Mouse (Mus musculus) embryonic stem cell, embryonic (primary cell): ENCODE measurements around the gene Stk17b.
"Not testable (repeated sequence)": the region's sequence is repeated elsewhere in the genome, so short reads cannot be mapped to it uniquely, and the experiment has no call there.

Experiments
- CTCF ChIA-PET, 4 experiments: fragments of 300-600 bp in 2 of 4; fragments of 350-600 bp in 2 of 4; sonication (Branson Sonifier 250); formaldehyde crosslinking; loops; one replicate each; lab custom pipeline; 2022; ENCODE audit warnings: inconsistent platforms in 2 of 4; lab: Charles Lee
- POLR2A ChIA-PET, 4 experiments: fragments of 300-600 bp in 2 of 4; fragments of 350-600 bp in 2 of 4; sonication (Branson Sonifier 250); formaldehyde crosslinking; loops; one replicate each; lab custom pipeline; 2022; ENCODE audit warnings: antibody characterized with exemption in 4 of 4, inconsistent platforms in 1 of 4; lab: Charles Lee

The Stk17b gene

DNA sequence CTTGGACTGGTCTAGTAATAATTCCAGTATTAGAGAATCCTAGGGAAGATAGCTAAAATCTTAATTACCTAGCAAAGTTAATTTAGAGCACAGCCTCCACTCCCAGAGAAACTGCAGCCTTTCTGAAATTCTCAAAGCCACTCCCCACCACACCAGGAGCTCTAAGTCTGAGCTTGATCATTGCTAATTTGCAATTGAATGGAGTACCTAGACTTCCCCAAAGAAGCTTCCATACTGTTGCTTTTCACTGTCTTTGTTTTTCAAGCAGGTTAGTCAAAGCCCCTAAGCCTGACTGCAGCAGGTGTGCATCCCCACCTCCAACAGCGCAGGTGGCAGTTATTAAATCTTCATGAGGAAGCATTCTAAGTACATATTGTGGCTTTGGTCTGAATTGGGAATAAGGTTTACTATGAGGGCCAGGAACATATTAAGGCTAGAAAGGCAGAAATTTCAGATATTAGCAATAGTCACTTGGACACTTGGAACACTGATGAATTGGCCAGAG lies 35.1 kb downstream of the Stk17b start:
- CTCF ChIA-PET, result not testable (repeated sequence)
- POLR2A ChIA-PET, result interaction anchor here in 3 of 4 experiments (0.6 to 2.1 kb wide), 31 partner anchors 10 to 1517 kb away, joined by 3 to 12 read pairs (median 4); partner anchors contain the start of genes Dnah7a (in 1 of the 3), Gls (in 1 of the 3) and Stk17b (in 1 of the 3)

DNA sequence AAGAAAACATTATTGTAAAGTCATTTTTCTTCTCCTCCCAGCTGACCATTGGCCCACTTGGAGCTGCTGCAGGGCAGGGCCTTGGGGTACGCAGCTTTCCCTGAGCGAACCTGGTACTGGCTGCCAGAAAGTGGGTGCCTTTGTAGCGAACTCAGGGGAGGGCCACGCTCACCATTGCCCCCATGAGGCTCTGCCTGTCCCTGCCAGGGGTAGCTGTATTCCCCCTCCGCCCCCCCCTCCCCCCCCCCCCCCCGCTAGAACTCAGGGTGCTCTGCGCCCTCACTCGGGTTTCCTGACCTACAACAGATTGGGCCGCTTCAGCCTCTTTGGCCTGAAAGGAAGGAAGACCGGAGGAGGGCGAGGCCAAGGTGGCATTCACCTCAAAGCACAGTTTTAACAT lies 36.5 kb downstream of the Stk17b start:
- POLR2A ChIA-PET, result interaction anchor here in 1 of 4 experiments (0.9 to 2.1 kb wide), 7 partner anchors 13 to 120 kb away, joined by 3 to 10 read pairs (median 3); no protein-coding TSS in a partner anchor
- CTCF ChIA-PET, result no interaction called here

GRCm38 (mm10) chr1:53746001-53746400 lies 39.0 kb downstream of the Stk17b start:
- ChIA-PET POLR2A (interaction anchor here in 2 of 4 experiments (0.7 to 2.2 kb wide), 7 partner anchors 8 to 739 kb away, joined by 3 to 9 read pairs (median 3); no protein-coding TSS in a partner anchor), CTCF (no interaction called here)

DNA sequence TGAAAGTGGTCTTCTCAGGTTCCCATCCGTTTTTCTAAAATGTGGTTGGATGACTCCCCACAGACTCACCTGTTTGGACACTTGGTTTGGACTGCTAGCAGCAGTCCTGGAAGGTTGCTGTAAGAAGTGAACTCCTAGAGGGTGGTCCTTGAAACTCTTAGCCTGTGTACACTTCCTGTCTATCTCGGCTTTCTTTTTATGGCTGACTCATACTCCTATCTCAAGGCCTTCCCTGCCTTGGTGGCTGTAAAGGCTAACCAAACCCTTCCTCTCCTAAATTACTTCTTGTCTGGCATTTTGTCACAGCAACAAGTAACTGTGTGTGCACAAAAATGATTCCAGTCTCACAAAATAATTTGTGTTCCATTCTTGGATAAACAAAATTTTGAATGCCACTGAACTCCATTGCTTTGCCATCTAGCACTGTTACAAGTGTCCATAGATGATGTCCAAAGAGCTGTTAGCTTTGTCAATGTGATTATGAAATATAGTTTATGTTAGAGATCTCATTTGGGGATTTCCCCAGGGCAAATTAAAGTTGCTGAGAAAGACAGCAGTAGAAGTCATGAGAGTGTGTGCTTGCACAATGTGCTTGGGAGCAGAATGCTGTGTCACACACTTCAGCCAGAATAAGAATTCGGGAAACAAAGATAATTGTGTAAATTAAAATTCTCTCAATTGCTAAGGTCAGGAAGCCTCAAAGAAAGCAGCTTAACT lies 43.1 kb downstream of the Stk17b start:
- CTCF ChIA-PET, result no interaction called here
- POLR2A ChIA-PET, result no interaction called here

GRCm38 (mm10) chr1:53740777-53741336 lies 44.2 kb downstream of the Stk17b start:
- POLR2A ChIA-PET, result interaction anchor here in 1 of 4 experiments (0.8 kb wide), 1 partner anchor 9 kb away, joined by 3 read pairs; no protein-coding TSS in a partner anchor

DNA sequence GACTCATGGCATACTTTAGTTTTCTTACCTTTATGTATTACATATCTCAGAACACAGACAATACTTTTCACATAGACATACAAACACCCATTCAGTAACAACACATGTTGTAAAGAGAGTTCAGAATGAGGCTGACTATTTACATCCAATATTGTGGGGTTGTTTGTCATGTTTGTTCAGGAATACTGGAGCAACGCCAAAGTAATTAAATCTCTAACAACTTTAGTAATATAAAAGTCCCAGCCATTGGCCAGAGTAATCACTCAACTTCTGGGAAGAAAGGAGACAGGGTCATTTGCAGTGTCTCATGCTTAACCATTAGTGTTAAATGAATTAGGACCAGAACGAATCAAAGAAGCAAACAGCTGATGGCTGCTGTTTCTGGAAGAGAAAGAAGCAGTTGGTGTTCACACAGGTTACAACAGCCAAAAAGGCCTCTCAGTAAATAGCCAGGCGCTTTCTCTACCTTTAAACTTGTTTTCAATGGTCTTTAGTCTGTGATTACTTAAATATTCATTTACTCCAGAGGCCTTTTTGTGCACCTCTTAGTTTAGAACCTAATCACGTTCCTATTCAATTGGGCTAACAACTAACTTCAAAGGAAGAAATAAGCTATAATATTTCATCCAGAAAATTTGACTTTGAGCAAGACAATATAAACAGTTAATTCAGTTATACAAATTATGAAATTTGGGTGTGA lies 44.8 kb downstream of the Stk17b start:
- CTCF ChIA-PET, result not testable (repeated sequence)
- POLR2A ChIA-PET, result interaction anchor here in 1 of 4 experiments (0.8 kb wide), 1 partner anchor 10 kb away, joined by 3 read pairs; no protein-coding TSS in a partner anchor

More at GRCm38 (mm10) chr1:53740777-53741336, 44.2 kb downstream of the Stk17b start:
- CTCF ChIA-PET, result no interaction called here

GRCm38 (mm10) chr1:53736583-53736982 lies 48.4 kb downstream of the Stk17b start:
- POLR2A ChIA-PET, result no interaction called here
- CTCF ChIA-PET, result no interaction called here

- ChIA-PET CTCF (no interaction called here), POLR2A (interaction anchor here in 3 of 4 experiments (0.6 to 2.0 kb wide), 6 partner anchors 18 to 166 kb away, joined by 3 to 10 read pairs (median 3); no protein-coding TSS in a partner anchor)
These were observed 56.4 kb downstream of the Stk17b start for GRCm38 (mm10) chr1:53728489-53729225.

GRCm38 (mm10) chr1:53726883-53727282 lies 58.1 kb downstream of the Stk17b start:
- POLR2A ChIA-PET, result no interaction called here
- CTCF ChIA-PET, result no interaction called here

- CTCF ChIA-PET, result no interaction called here
- POLR2A ChIA-PET, result interaction anchor here in 1 of 4 experiments (2.2 kb wide), 1 partner anchor 29 kb away, joined by 5 read pairs; no protein-coding TSS in a partner anchor
These were observed 63.7 kb downstream of the Stk17b start for GRCm38 (mm10) chr1:53721353-53721752.

DNA sequence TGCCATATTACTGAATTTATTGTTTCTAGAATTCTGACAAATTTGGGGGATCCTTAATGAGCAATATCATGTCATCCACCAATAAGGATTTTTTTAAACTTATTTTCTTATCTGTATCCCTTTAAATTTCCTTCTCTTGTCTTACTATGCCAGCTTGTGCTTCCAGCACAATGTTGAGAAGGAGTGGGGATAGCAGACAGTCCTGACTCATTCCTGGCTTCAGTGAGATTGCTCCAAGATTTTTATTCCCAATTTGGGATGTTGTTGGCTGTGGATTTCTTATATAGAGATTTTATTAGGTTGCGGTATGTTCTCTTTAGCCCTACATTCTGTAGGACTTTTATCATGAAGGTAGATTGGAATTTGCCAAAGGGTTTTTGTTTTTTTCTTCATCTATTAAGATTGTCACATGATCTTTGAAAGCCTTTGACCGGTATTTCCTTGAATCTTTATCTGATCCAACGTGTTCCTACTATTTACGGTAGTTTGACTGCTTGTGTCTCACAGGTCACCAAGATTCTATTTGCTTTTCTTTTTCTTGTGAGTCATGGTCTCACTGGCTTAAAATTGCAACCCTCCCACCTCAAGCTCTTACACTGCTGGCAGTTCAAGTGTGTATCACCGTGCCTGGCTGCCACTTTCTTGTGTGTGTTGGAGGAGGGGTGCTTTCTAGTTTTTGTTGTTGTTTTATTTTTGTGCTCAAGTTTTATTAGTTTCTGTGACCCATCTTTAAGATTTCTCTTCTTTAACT lies 64.2 kb downstream of the Stk17b start:
- ChIA-PET POLR2A (interaction anchor here in 1 of 4 experiments (0.8 kb wide), 1 partner anchor 28 kb away, joined by 3 read pairs; no protein-coding TSS in a partner anchor), CTCF (no interaction called here)

DNA sequence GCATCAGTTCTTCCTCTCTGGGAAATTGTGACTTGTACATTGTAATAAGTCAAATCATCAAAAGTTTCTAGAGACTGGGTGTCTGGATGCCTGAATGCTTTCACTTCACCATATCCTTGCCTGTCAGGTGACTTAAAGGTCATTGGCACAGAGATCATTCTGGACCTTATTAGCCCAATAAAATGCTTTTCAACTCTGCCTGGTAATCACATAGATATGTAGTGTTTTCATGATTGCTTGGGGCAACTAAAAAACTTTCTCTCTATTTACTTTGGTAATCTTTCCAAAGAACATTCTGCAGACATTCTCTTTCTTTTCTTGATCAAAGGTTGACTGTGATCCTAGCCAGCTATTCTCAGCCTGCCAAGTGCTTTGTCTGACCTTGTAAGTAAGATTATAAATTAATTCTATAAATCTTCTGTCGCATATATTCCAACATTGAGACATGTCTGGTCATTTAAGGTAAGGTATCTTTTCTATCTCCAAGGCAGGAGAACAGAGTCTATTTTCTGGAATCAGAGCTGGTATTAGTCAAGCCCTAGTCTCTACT lies 69.0 kb downstream of the Stk17b start:
- ChIA-PET POLR2A (no interaction called here), CTCF (no interaction called here)

- ChIA-PET CTCF (no interaction called here), POLR2A (no interaction called here)
These were observed 69.6 kb downstream of the Stk17b start for GRCm38 (mm10) chr1:53715446-53715845.

GRCm38 (mm10) chr1:53713383-53713782 lies 71.6 kb downstream of the Stk17b start:
- POLR2A ChIA-PET, CTCF ChIA-PET: not testable (repeated sequence)

- POLR2A ChIA-PET, result no interaction called here
- CTCF ChIA-PET, result no interaction called here
These were observed 74.0 kb downstream of the Stk17b start for GRCm38 (mm10) chr1:53711069-53711468.

GRCm38 (mm10) chr1:53709602-53710001 lies 75.4 kb downstream of the Stk17b start:
- CTCF ChIA-PET, POLR2A ChIA-PET: not testable (repeated sequence)
